ENCODE assay signal across 28 mouse cellular contexts in genomic region chr1:172638781-172639180, GRCm38 (mm10). TPM values are rescaled to one million over a fixed set of nuclear protein-coding genes. Genes with fewer than 3 reads are reported as not detected.
DNase-seq lines count a peak whose midpoint lies in the region; ATAC-seq and TF ChIP-seq lines count a peak whose summit lies in the region.
"Had no signal": no experiment of that assay in that cellular context is flagged by ENCODE, and none has a peak within 500 bp of the region (broad histone marks: within the 10 kb centered on the region; RNA-seq: fewer than 3 reads in every experiment).

No protein-coding gene starts in this region.

- ATAC-seq in heart, embryonic 13.5 days (ENCODE audit: extremely low read depth, insufficient number of reproducible peaks, low FRiP score, low TSS enrichment), result no peak
- peak; percentile 45; the same call in 1 of the 2 replicates for ATAC-seq in lung, embryonic 14.5 days (ENCODE audit: insufficient read depth)
- no peak for ATAC-seq in lung, postnatal 0 days
- ATAC-seq in embryonic facial prominence, embryonic 15.5 days (ENCODE audit: insufficient number of reproducible peaks, low FRiP score, low TSS enrichment, low read depth), result 0 out of 2 replicates have a peak, but pooled peaks have one; percentile 29
- ATAC-seq: forebrain, embryonic 16.5 days; midbrain, embryonic 15.5 days had no signal

- H3K27me3 ChIP-seq in heart, embryonic 13.5 days (replicated peaks), result no peaks in the 10 kb centered on the region
- H3K27me3 ChIP-seq in lung, embryonic 14.5 days (ENCODE audit: insufficient read depth, low read length), result no peaks in the 10 kb centered on the region
- H3K27me3 ChIP-seq in lung, postnatal 0 days (replicated peaks; ENCODE audit: insufficient read depth, low read length), result no peaks in the 10 kb centered on the region
- no peaks in the 10 kb centered on the region for H3K27me3 ChIP-seq in embryonic facial prominence, embryonic 15.5 days
- H3K27me3 ChIP-seq: embryonic facial prominence, embryonic 12.5 days; midbrain, embryonic 15.5 days; neural tube, embryonic 15.5 days had no signal

- DNase-seq in heart, adult 8-10 months (ENCODE audit: low spot score), result no peak
- no peak for DNase-seq in lung, embryonic 14.5 days
- DNase-seq in lung, postnatal 0 days (ENCODE audit: low spot score), result no peak
- DNase-seq in brain, embryonic 14.5 days (ENCODE audit: low read depth), result peak; percentile 27
- DNase-seq in spleen, adult 12 weeks (ENCODE audit: low spot score), result no peak
- DNase-seq in left cerebral cortex, adult 11 months (ENCODE audit: low spot score), result no peak
- DNase-seq: cerebellum, adult 8-10 months; kidney, adult 18-20 months; right cerebral cortex, postnatal 14 days had no signal

- no peak overlapping the region for H3K4me3 ChIP-seq in heart, embryonic 13.5 days
- no peak overlapping the region for H3K4me3 ChIP-seq in lung, embryonic 14.5 days (ENCODE audit: low read depth, low read length)
- H3K4me3 ChIP-seq in lung, postnatal 0 days (ENCODE audit: low read depth, low read length), result no peak overlapping the region
- H3K4me3 ChIP-seq in embryonic facial prominence, embryonic 15.5 days (replicated peaks), result no peak overlapping the region
- H3K4me3 ChIP-seq: embryonic facial prominence, embryonic 12.5 days; hindbrain, embryonic 10.5 days; limb, embryonic 15.5 days; megakaryocyte, embryonic 14.5 days; midbrain, embryonic 15.5 days; neural tube, embryonic 15.5 days had no signal

- no peak overlapping the region for H3K4me2 ChIP-seq in heart, embryonic 13.5 days
- H3K4me2 ChIP-seq in lung, embryonic 14.5 days, result no peak overlapping the region
- no peak overlapping the region for H3K4me2 ChIP-seq in lung, postnatal 0 days (replicated peaks; ENCODE audit: low read depth, low read length)
- H3K4me2 ChIP-seq in embryonic facial prominence, embryonic 15.5 days (replicated peaks), result no peak overlapping the region
- H3K4me2 ChIP-seq: embryonic facial prominence, embryonic 12.5 days; limb, embryonic 15.5 days; midbrain, embryonic 15.5 days; neural tube, embryonic 15.5 days had no signal

- H3K36me3 ChIP-seq in heart, embryonic 13.5 days, result no peaks in the 10 kb centered on the region
- no peaks in the 10 kb centered on the region for H3K36me3 ChIP-seq in lung, embryonic 14.5 days (ENCODE audit: insufficient read depth)
- no peaks in the 10 kb centered on the region for H3K36me3 ChIP-seq in lung, postnatal 0 days (ENCODE audit: insufficient read depth, low read length)
- no peaks in the 10 kb centered on the region for H3K36me3 ChIP-seq in embryonic facial prominence, embryonic 15.5 days
- H3K36me3 ChIP-seq: embryonic facial prominence, embryonic 12.5 days; hindbrain, embryonic 10.5 days; limb, embryonic 15.5 days; midbrain, embryonic 15.5 days; neural tube, embryonic 15.5 days had no signal

- TF ChIP-seq POLR2A in brain, embryonic 14.5 days (IDR thresholded peaks at IDR 0.05; ENCODE audit: borderline replicate concordance, extremely low read depth, insufficient read depth, insufficient read length, poor library complexity, severe bottlenecking), result no peak

- H3K4me1 ChIP-seq in heart, embryonic 13.5 days, result peaks cover 29% of the 10 kb centered on the region
- no peaks in the 10 kb centered on the region for H3K4me1 ChIP-seq in lung, embryonic 14.5 days (ENCODE audit: insufficient read depth)
- H3K4me1 ChIP-seq in lung, postnatal 0 days (ENCODE audit: insufficient read depth, low read depth, low read length), result no peaks in the 10 kb centered on the region
- H3K4me1 ChIP-seq in embryonic facial prominence, embryonic 15.5 days, result no peaks in the 10 kb centered on the region
- H3K4me1 ChIP-seq: embryonic facial prominence, embryonic 12.5 days; midbrain, embryonic 15.5 days had no signal

- TF ChIP-seq CTCF in lung, embryonic 14.5 days (IDR thresholded peaks at IDR 0.05; ENCODE audit: low read depth), result no peak
- no peak for TF ChIP-seq CTCF in lung, postnatal 0 days (IDR thresholded peaks at IDR 0.05)
- no peak for TF ChIP-seq CTCF in brain, embryonic 14.5 days (IDR thresholded peaks at IDR 0.05; ENCODE audit: borderline replicate concordance, extremely low read depth, insufficient read depth, insufficient read length)

- 0 out of 2 replicates have a peak overlapping the region, but pooled peaks have one; percentile 59 for H3K27ac ChIP-seq in heart, embryonic 13.5 days (replicated peaks)
- no peak overlapping the region for H3K27ac ChIP-seq in lung, embryonic 14.5 days (ENCODE audit: low read depth)
- H3K27ac ChIP-seq in lung, postnatal 0 days (ENCODE audit: low read length), result no peak overlapping the region
- H3K27ac ChIP-seq in embryonic facial prominence, embryonic 15.5 days (replicated peaks), result no peak overlapping the region
- H3K27ac ChIP-seq: embryonic facial prominence, embryonic 12.5 days; hindbrain, embryonic 10.5 days; limb, embryonic 15.5 days; midbrain, embryonic 15.5 days; neural tube, embryonic 15.5 days had no signal

- WGBS in heart, embryonic 13.5 days, result 9% methylated on average over 2 of the region's 2 CpGs
- 20% methylated on average over 2 of the region's 2 CpGs for whole genome bisulfite sequencing in lung, embryonic 14.5 days
- WGBS in lung, postnatal 0 days, result 33% methylated on average over 2 of the region's 2 CpGs
- WGBS in embryonic facial prominence, embryonic 15.5 days, result 51% methylated on average over 2 of the region's 2 CpGs

- H3K9ac ChIP-seq in heart, embryonic 13.5 days, result no peak overlapping the region
- H3K9ac ChIP-seq in lung, embryonic 14.5 days, result no peak overlapping the region
- H3K9ac ChIP-seq in lung, postnatal 0 days (replicated peaks; ENCODE audit: low read depth), result no peak overlapping the region
- H3K9ac ChIP-seq in embryonic facial prominence, embryonic 15.5 days, result no peak overlapping the region
- H3K9ac ChIP-seq: embryonic facial prominence, embryonic 12.5 days; limb, embryonic 15.5 days; midbrain, embryonic 15.5 days; neural tube, embryonic 15.5 days had no signal

- no peak for TF ChIP-seq EP300 in lung, postnatal 0 days (IDR thresholded peaks at IDR 0.05)

- H3K9me3 ChIP-seq in heart, embryonic 13.5 days, result no peaks in the 10 kb centered on the region
- H3K9me3 ChIP-seq in lung, embryonic 14.5 days (ENCODE audit: low read depth, low read length), result no peaks in the 10 kb centered on the region
- no peaks in the 10 kb centered on the region for H3K9me3 ChIP-seq in lung, postnatal 0 days (ENCODE audit: low read length)
- H3K9me3 ChIP-seq in embryonic facial prominence, embryonic 15.5 days (replicated peaks), result no peaks in the 10 kb centered on the region
- H3K9me3 ChIP-seq: embryonic facial prominence, embryonic 12.5 days; hindbrain, embryonic 10.5 days; limb, embryonic 15.5 days; midbrain, embryonic 15.5 days; neural tube, embryonic 15.5 days had no signal

RNA-seq across cellular contexts. Expression of gene Dusp23, which starts 6.0 kb away (rescaled TPM):
- 10.4 and 10.9 TPM in 2 replicates for polyA plus RNA-seq in heart, embryonic 13.5 days (2015; fragmentation: Nextera tagmentation; extraction: Ambion mirVana)
- total RNA-seq in heart, adult 8-10 months (2022), result 10 to 100 TPM in 3 of 4 experiments, 1 to 10 TPM in 1; 8.5 to 14.0 (median 11.5) TPM
- polyA plus RNA-seq in lung, embryonic 14.5 days (2014; fragmentation: Nextera tagmentation; extraction: Ambion mirVana), result 10.2 and 10.7 TPM in 2 replicates
- polyA plus RNA-seq in lung, postnatal 0 days (2015; fragmentation: Nextera tagmentation; extraction: Ambion mirVana), result 18.6 and 21.8 TPM in 2 replicates
- 8.0 and 9.0 TPM in 2 replicates for polyA plus RNA-seq in brain, embryonic 14.5 days (2012; rRNA removed)
- 13.4 and 13.7 TPM in 2 replicates for polyA plus RNA-seq in embryonic facial prominence, embryonic 15.5 days (2015; fragmentation: Nextera tagmentation; extraction: Ambion mirVana)

RNA-seq across cellular contexts. Expression of gene Fcrl6, which starts 36.4 kb away (rescaled TPM):
- polyA plus RNA-seq in heart, embryonic 13.5 days (2015; fragmentation: Nextera tagmentation; extraction: Ambion mirVana), result not detected in 2 replicates
- total RNA-seq in heart, adult 8-10 months (2022), result not detected
- polyA plus RNA-seq in lung, embryonic 14.5 days (2014; fragmentation: Nextera tagmentation; extraction: Ambion mirVana), result not detected in 2 replicates
- polyA plus RNA-seq in lung, postnatal 0 days (2015; fragmentation: Nextera tagmentation; extraction: Ambion mirVana), result not detected in 2 replicates
- 0.12 and 0.21 TPM in 2 replicates for polyA plus RNA-seq in brain, embryonic 14.5 days (2012; rRNA removed)
- 0.28 and 0.32 TPM in 2 replicates for polyA plus RNA-seq in embryonic facial prominence, embryonic 15.5 days (2015; fragmentation: Nextera tagmentation; extraction: Ambion mirVana)
- total RNA-seq: adrenal gland, adult 18-20 months; adrenal gland, postnatal 4 days; gastrocnemius, adult 18-20 months; granulocyte monocyte progenitor cell, adult 5-6 weeks; layer of hippocampus, postnatal 14 days; left cerebral cortex, postnatal 10 days had no signal
- polyA plus RNA-seq: cortical plate, adult 2 months; forebrain, embryonic 16.5 days; hindbrain, embryonic 10.5 days; large intestine, adult 2 months; stomach, embryonic 14.5 days; urinary bladder, adult 2 months had no signal

RNA-seq across cellular contexts. Expression of gene Slamf8, which starts 48.4 kb away (rescaled TPM):
- polyA plus RNA-seq in heart, embryonic 13.5 days (2015; fragmentation: Nextera tagmentation; extraction: Ambion mirVana), result not detected in 2 replicates
- under 1 TPM; 0.16 to 0.31 (median 0.24) TPM for total RNA-seq in heart, adult 8-10 months (2022)
- not detected in 2 replicates for polyA plus RNA-seq in lung, embryonic 14.5 days (2014; fragmentation: Nextera tagmentation; extraction: Ambion mirVana)
- 0.07 and 0.19 TPM in 2 replicates for polyA plus RNA-seq in lung, postnatal 0 days (2015; fragmentation: Nextera tagmentation; extraction: Ambion mirVana)
- 0.06 and 0.08 TPM in 2 replicates for polyA plus RNA-seq in brain, embryonic 14.5 days (2012; rRNA removed)
- 0.29 TPM in 1 of 2 replicates, not detected in the other for polyA plus RNA-seq in embryonic facial prominence, embryonic 15.5 days (2015; fragmentation: Nextera tagmentation; extraction: Ambion mirVana)
- total RNA-seq: layer of hippocampus, postnatal 14 days; left cerebral cortex, postnatal 10 days had no signal
- polyA plus RNA-seq: embryonic facial prominence, embryonic 12.5 days; forebrain, embryonic 16.5 days; hindbrain, embryonic 10.5 days; midbrain, embryonic 15.5 days; neural tube, embryonic 15.5 days; stomach, embryonic 14.5 days had no signal

RNA-seq across cellular contexts. Expression of gene Crp, which starts 59.1 kb away (rescaled TPM):
- 0.21 and 0.92 TPM in 2 replicates for polyA plus RNA-seq in heart, embryonic 13.5 days (2015; fragmentation: Nextera tagmentation; extraction: Ambion mirVana)
- total RNA-seq in heart, adult 8-10 months (2022), result not detected
- polyA plus RNA-seq in lung, embryonic 14.5 days (2014; fragmentation: Nextera tagmentation; extraction: Ambion mirVana), result not detected in 2 replicates
- polyA plus RNA-seq in lung, postnatal 0 days (2015; fragmentation: Nextera tagmentation; extraction: Ambion mirVana), result 0.07 TPM in 1 of 2 replicates, not detected in the other
- polyA plus RNA-seq in brain, embryonic 14.5 days (2012; rRNA removed), result 0.04 TPM in 2 replicates
- polyA plus RNA-seq in embryonic facial prominence, embryonic 15.5 days (2015; fragmentation: Nextera tagmentation; extraction: Ambion mirVana), result not detected in 2 replicates
- total RNA-seq: adrenal gland, adult 18-20 months; gastrocnemius, adult 18-20 months; granulocyte monocyte progenitor cell, adult 5-6 weeks; layer of hippocampus, postnatal 14 days; left cerebral cortex, postnatal 10 days had no signal
- polyA plus RNA-seq: cortical plate, adult 2 months; embryonic facial prominence, embryonic 12.5 days; forebrain, embryonic 16.5 days; large intestine, adult 2 months; midbrain, embryonic 15.5 days; urinary bladder, adult 2 months had no signal

Comparison
In these comparisons a context has a peak if more than half of its experiments do, and no peak if none do; other contexts are left out.
1. ATAC-seq: peak in lung, embryonic 14.5 days (single experiment) and embryonic facial prominence, embryonic 15.5 days (single experiment); none in heart, embryonic 13.5 days (single experiment) and lung, postnatal 0 days (single experiment).